Mouse (Mus musculus) midbrain, embryonic 11.5 days (tissue): ENCODE results near the gene F11r. TPM values are rescaled to one million over a fixed set of nuclear protein-coding genes. Genes with fewer than 3 reads are reported as not detected.

Experiments used
- ATAC-seq: fragments of 200-750 bp; cut with Nextera tagmentation; 2 replicates; pipeline ENCODE4 v1.8.0; 2017; ENCODE audit warnings: moderate TSS enrichment, moderate library complexity; ENCODE audit not compliant: low FRiP score
- DNase-seq: peaks from one replicate; pipeline ENCODE4 v3.0.0; 2015; ENCODE audit warnings: low spot score; ENCODE audit errors: missing footprints
- H3K27ac ChIP-seq: fragments of 300-500 bp; sonication (generic); 2 replicates; pipeline ENCODE4 v1.5.1; 2014; ENCODE audit warnings: low read depth, low read length
- H3K27me3 ChIP-seq: fragments of 300-500 bp; sonication (generic); 2 replicates; pipeline ENCODE4 v1.6.1; 2014; ENCODE audit warnings: mild to moderate bottlenecking, low read length, moderate library complexity, mixed read lengths; ENCODE audit not compliant: control insufficient read depth, insufficient read depth
- H3K36me3 ChIP-seq: fragments of 300-500 bp; sonication (generic); 2 replicates; pipeline ENCODE4 v1.6.1; 2014; ENCODE audit warnings: mild to moderate bottlenecking, low read length, moderate library complexity, mixed read lengths; ENCODE audit not compliant: control insufficient read depth, insufficient read depth
- H3K4me1 ChIP-seq: fragments of 300-500 bp; sonication (generic); 2 replicates; pipeline ENCODE4 v1.6.1; 2014; ENCODE audit warnings: low read length; ENCODE audit not compliant: control insufficient read depth, insufficient read depth
- H3K4me2 ChIP-seq: fragments of 300-500 bp; sonication (generic); 2 replicates; pipeline ENCODE4 v1.6.1; 2014; ENCODE audit warnings: mild to moderate bottlenecking, moderate library complexity
- H3K4me3 ChIP-seq: fragments of 300-500 bp; sonication (generic); 2 replicates; pipeline ENCODE4 v1.5.1; 2014; ENCODE audit warnings: low read depth, low read length
- H3K9ac ChIP-seq: fragments of 300-500 bp; sonication (generic); 2 replicates; pipeline ENCODE4 v1.6.1; 2014; ENCODE audit warnings: low read length
- H3K9me3 ChIP-seq: fragments of 300-500 bp; sonication (generic); 2 replicates; pipeline ENCODE4 v1.6.1; 2016; ENCODE audit warnings: low read length; ENCODE audit not compliant: control insufficient read depth
- WGBS: fragments of 180-500 bp; shearing (Covaris S2); extraction: QIAGEN DNeasy Blood & Tissue Kit; methylation state at CpG from one replicate; pipeline ENCODE4 v1.1.7; 2014; 5-methylcytosine and 5-hydroxymethylcytosine counted together
- polyA plus RNA-seq: library from polyadenylated mRNA; unstranded; fragments of >200 nt; fragmentation: Nextera tagmentation; extraction: Ambion mirVana; gene quantifications from 2 replicates; pipeline ENCODE4 v1.2.1, GENCODE M21; 2014

The F11r gene
- polyA plus RNA-seq, 1 experiment from 2014 or later, result 9.9 TPM

DNA sequence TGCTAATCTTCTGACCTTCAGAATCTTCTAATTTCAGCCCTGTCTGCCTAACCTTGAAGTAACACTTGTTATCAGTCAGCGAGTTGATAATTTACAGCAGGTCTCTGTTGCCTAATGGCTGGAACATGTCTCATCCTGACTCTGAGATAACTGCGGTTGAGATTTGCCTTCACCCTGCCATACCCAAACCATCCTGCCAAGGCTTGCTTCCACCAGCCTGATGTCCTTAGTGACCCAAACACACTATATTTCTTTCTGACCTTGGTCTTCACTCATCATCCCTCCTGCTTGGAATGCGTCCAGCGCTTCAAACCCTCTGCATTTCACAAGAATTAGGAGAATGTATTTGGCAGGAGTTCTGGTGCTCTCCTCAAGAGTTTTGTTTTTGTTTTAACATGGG, 12.2 kb upstream of the F11r start:
- Histone ChIP-seq H3K4me3 (no peak overlapping the region), H3K27ac (no peak overlapping the region), H3K9me3 (no peaks in the 10 kb centered on the region), H3K27me3 (no peaks in the 10 kb centered on the region), H3K9ac (no peak overlapping the region), H3K36me3 (no peaks in the 10 kb centered on the region), H3K4me2 (no peak overlapping the region), H3K4me1 (no peaks in the 10 kb centered on the region)
- 83% methylated on average over 4 of the region's 4 CpGs for WGBS
- ATAC-seq (no peak), DNase-seq (no peak)

GRCm38 (mm10) chr1:171432158-171432557, 5.2 kb upstream of the F11r start:
- Histone ChIP-seq H3K36me3 (no peaks in the 10 kb centered on the region), H3K4me1 (peaks cover 1% of the 10 kb centered on the region; the same call in 1 of the 2 replicates), H3K27me3 (peaks cover 9% of the 10 kb centered on the region; the same call in 1 of the 2 replicates), H3K4me2 (no peak overlapping the region), H3K27ac (no peak overlapping the region), H3K9ac (no peak overlapping the region), H3K4me3 (no peak overlapping the region), H3K9me3 (no peaks in the 10 kb centered on the region)
- 91% methylated on average over 5 of the region's 5 CpGs for WGBS
- ATAC-seq (no peak), DNase-seq (no peak)

DNA sequence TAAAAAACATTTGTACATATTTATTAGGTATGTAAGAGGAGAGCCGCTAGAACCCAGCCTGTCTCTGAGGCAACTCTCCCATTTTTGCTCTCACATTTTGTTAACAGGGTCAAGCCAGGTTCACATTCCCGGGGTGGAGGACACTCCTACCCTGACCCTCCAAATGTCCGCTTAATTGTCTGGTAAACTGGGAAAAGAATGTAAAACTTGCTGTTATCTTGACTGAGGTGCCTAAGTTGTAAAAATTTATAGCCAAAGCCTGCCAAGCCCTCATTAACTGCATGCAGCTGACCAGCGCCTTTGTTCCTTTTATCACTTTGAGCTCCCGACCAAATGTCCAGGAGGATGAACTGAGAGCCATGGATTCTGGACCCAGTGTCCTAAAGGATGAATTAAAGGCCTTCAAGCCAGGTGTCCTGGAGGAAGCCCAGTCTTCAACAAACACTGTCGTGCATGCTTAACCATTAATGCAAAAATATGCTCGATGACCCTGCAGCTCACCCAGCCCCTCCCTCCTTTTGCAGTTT, 2.0 kb upstream of the F11r start:
- H3K36me3 ChIP-seq, result no peaks in the 10 kb centered on the region
- H3K9me3 ChIP-seq, result no peaks in the 10 kb centered on the region
- H3K27ac ChIP-seq, result no peak overlapping the region
- no peak overlapping the region for H3K9ac ChIP-seq
- no peak overlapping the region for H3K4me2 ChIP-seq
- ATAC-seq (no peak), DNase-seq (no peak)
- WGBS, result 72% methylated on average over 7 of the region's 7 CpGs
- H3K27me3 ChIP-seq, result peaks cover 34% of the 10 kb centered on the region
- peaks cover 9% of the 10 kb centered on the region; the same call in 1 of the 2 replicates for H3K4me1 ChIP-seq
- no peak overlapping the region for H3K4me3 ChIP-seq

GRCm38 (mm10) chr1:171435974-171436373, 1.4 kb upstream of the F11r start:
- Histone ChIP-seq H3K4me3 (no peak overlapping the region), H3K9me3 (no peaks in the 10 kb centered on the region), H3K27ac (no peak overlapping the region), H3K27me3 (peaks cover 34% of the 10 kb centered on the region), H3K4me1 (peaks cover 9% of the 10 kb centered on the region; the same call in 1 of the 2 replicates), H3K36me3 (no peaks in the 10 kb centered on the region), H3K4me2 (no peak overlapping the region), H3K9ac (no peak overlapping the region)
- no peak for ATAC-seq
- 70% methylated on average over 1 of the region's 1 CpGs for WGBS
- no peak for DNase-seq

DNA sequence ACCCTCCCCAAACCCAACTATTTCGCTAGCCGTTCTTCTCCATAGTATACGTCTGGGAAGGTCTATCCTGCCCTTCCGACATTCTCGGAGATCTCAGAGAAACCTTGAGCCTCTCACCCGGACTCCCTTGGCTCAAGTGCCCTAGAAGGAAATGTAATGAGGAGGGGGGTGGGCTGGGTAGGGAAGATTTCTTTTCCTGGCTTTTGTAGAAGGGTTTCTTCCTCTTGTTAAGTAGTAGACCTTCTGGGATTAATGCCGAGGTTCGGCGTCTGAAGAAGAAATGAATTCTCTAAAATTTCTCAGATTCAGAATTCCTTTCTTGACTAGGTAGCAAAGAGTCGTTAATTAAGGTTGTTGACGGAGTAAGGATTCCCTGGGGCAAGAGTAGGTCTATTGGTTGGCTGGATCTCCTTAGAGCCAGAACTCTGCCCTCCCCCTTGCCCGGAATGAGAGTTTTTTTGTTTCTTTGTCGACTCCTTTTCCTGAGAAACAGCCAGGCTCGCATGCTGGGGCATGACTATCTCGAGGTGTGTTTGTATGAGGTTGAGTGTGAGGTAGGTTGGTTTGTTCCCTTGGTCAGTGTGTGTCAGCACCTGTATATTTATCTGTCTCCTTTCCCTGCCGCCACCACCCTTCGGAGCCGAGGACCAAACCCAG, 807 bp downstream of the F11r start:
- Histone ChIP-seq H3K9me3 (no peaks in the 10 kb centered on the region), H3K4me1 (peaks cover 9% of the 10 kb centered on the region; the same call in 1 of the 2 replicates), H3K4me2 (peak overlapping the region; percentile 46), H3K36me3 (no peaks in the 10 kb centered on the region), H3K4me3 (peak overlapping the region; percentile 27), H3K27ac (no peak overlapping the region), H3K27me3 (peaks cover 34% of the 10 kb centered on the region), H3K9ac (peak overlapping the region; percentile 47; the same call in 1 of the 2 replicates)
- ATAC-seq, result peak; percentile 51; the same call in 1 of the 2 replicates
- WGBS, result 6% methylated on average over 18 of the region's 18 CpGs
- DNase-seq, result peak; percentile 92

- DNase-seq (no peak), ATAC-seq (no peak)
- H3K4me2 ChIP-seq, result no peak overlapping the region
- peaks cover 9% of the 10 kb centered on the region; the same call in 1 of the 2 replicates for H3K4me1 ChIP-seq
- WGBS, result 53% methylated on average over 8 of the region's 8 CpGs
- H3K27ac ChIP-seq, result no peak overlapping the region
- H3K4me3 ChIP-seq, result no peak overlapping the region
- H3K36me3 ChIP-seq, result no peaks in the 10 kb centered on the region
- peaks cover 34% of the 10 kb centered on the region for H3K27me3 ChIP-seq
- no peak overlapping the region for H3K9ac ChIP-seq
- 0 out of 2 replicates have a peak, but pooled peaks cover 3% of the 10 kb centered on the region for H3K9me3 ChIP-seq
These were observed 1.7 kb downstream of the F11r start for GRCm38 (mm10) chr1:171439072-171439471.

DNA sequence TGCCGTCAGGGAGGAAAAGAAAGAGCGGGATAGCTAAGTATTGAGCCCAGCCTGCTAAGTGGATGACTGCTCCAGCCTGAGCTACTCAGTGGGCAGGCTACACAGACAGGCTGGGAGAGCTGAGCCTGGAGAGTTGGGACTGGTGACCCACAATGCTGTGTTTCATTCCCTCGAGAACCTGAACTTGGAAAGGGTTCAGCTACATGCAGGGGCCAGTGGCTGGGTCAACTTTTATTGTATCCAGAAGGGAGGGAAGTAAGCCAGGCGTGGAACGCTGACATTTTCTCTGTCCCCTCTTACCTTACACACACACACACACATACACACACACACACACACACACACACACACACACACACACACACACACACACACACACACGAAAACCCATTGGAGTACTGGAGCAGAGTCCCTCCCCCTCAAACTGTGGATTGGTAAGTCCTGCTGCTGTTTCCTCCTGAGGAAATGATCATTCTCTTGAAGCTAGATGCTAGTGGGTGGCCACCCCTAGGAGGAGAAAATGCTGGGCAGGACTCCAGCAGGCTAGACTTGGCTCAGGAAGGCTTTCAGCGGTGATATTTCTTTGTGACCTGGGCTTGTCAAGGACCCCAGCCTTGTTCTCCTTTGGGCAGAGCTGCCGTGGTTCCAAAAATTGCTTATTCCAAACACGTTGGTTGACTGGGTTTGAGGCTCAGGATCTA, 2.8 kb downstream of the F11r start:
- Histone ChIP-seq H3K4me2 (no peak overlapping the region), H3K27ac (no peak overlapping the region), H3K4me1 (peaks cover 9% of the 10 kb centered on the region; the same call in 1 of the 2 replicates), H3K9me3 (0 out of 2 replicates have a peak, but pooled peaks cover 4% of the 10 kb centered on the region), H3K36me3 (no peaks in the 10 kb centered on the region), H3K4me3 (no peak overlapping the region), H3K27me3 (peaks cover 34% of the 10 kb centered on the region), H3K9ac (no peak overlapping the region)
- WGBS, result 60% methylated on average over 9 of the region's 9 CpGs
- no peak for DNase-seq
- ATAC-seq, result no peak

DNA sequence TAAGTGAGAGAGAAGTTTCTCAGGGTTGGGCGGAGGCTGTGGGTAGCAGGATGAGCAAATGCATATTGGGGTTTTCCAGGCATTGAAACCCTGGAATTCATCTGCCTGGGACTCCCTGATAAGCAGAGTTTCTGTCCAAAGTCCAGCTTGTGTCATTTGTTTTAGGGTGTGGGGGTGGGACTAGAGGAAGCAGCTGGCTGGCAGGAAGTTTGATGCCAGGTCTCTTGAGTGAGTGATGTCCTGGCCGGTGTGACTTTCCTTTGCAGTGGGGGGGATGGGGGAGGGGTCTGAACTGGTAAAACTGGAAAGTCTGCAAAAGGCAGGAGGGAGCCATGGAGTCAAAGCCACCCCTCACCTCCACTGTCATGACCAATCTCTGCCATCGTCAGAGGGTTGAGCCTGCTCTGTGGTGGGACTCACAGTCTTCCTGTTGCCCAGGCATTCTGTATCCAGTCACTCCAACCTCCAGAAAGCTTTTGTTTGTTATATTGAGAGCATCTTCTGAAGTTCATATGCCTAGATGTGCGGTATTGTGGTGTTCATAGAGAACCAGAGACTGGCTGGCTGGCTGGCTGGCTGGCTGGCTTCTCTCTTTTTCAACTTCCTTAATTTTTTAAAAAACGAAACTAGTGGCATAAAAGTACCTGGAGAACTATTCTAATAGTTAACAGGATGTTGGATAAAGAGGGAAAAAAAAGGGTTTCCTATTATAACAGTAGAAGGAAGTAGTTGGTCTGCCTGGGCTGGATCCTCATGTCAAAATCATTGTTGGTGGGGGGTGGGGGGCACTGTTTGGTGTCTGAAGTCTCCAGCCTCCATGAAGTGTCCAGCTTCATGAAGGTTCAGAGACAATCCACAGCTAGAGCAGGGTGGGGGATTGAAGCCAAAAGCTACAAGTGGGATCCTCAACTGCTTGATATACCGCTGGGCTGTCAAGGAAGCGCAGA, 4.4 kb downstream of the F11r start:
- no peak for ATAC-seq
- no peak overlapping the region for H3K27ac ChIP-seq

More for the DNA sequence above, 4.4 kb downstream of the F11r start:
- Histone ChIP-seq H3K4me1 (peaks cover 9% of the 10 kb centered on the region; the same call in 1 of the 2 replicates), H3K9me3 (0 out of 2 replicates have a peak, but pooled peaks cover 4% of the 10 kb centered on the region), H3K4me2 (no peak overlapping the region), H3K4me3 (no peak overlapping the region), H3K9ac (no peak overlapping the region), H3K36me3 (no peaks in the 10 kb centered on the region), H3K27me3 (peaks cover 28% of the 10 kb centered on the region)
- no peak for DNase-seq
- 63% methylated on average over 7 of the region's 7 CpGs for WGBS
